8 mouse cellular contexts compared by ENCODE assay signal in the genomic region with DNA sequence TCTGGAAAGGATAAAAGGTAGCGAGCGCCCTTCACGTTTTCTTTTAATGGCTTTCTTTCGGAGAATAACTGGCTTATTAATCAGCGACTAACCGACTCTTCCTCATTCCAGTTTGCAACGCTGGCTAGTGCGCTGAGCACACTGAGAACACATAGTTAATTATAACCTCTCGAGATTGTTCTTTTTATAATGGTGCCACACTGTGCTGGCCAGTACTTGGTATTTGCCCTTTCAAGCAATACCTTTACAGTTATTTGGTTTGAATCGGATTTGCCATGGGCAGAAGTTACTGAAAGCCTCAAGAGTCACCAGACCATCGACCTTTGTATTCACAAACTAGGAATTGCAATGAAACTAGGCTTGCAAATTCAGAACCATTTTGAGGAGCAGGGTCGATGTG. TPM values are rescaled to one million over a fixed set of nuclear protein-coding genes. Genes with fewer than 3 reads are reported as not detected.
DNase-seq lines count a peak whose midpoint lies in the region; ATAC-seq and TF ChIP-seq lines count a peak whose summit lies in the region.

No protein-coding gene starts in this region.

- H3K27me3 ChIP-seq in hindbrain, postnatal 0 days (ENCODE audit: insufficient read depth, low read length): no peaks in the 10 kb centered on the region
- no peaks in the 10 kb centered on the region for H3K27me3 ChIP-seq in midbrain, embryonic 10.5 days (ENCODE audit: low read depth, poor library complexity, severe bottlenecking)

- H3K4me3 ChIP-seq in left cerebral cortex, adult 2 months: peak overlapping the region; percentile 90
- H3K4me3 ChIP-seq in cortical plate, adult 2 months (ENCODE audit: insufficient read depth, low read length): peak overlapping the region; percentile 90
- peak overlapping the region; percentile 83 for H3K4me3 ChIP-seq in hindbrain, postnatal 0 days (ENCODE audit: low read length)
- H3K4me3 ChIP-seq in midbrain, embryonic 10.5 days: peak overlapping the region; percentile 60

- ATAC-seq in hindbrain, postnatal 0 days: no peak

- DNase-seq in left cerebral cortex, adult 2 months (ENCODE audit: extremely low spot score in 1 of 2, low spot score in 2 of 2): no peak
- DNase-seq in left cerebral cortex, postnatal 14 days (ENCODE audit: low spot score in 2 of 2): no peak
- peak; percentile 30 for DNase-seq in hindbrain, postnatal 0 days (ENCODE audit: low spot score)
- no peak for DNase-seq in midbrain, embryonic 10.5 days (ENCODE audit: low spot score)
- no peak for DNase-seq in left cerebral cortex, adult 8-10 months (ENCODE audit: low spot score in 2 of 2)
- no peak for DNase-seq in yolk sac, embryonic 10.5 days (ENCODE audit: low spot score)
- DNase-seq in thymus, postnatal 10 days (ENCODE audit: low spot score in 2 of 2): no peak

- peak overlapping the region; percentile 74 for H3K4me2 ChIP-seq in hindbrain, postnatal 0 days (ENCODE audit: low read depth, low read length)

- intact Hi-C loops in left cerebral cortex, adult 2 months (cut with DNase I): loop anchor here (2.0 kb wide), 2 partner anchors 71 to 89 kb away; no protein-coding TSS in a partner anchor
- intact Hi-C loops in left cerebral cortex, postnatal 14 days (cut with DNase I): no loop called here

- no peaks in the 10 kb centered on the region for H3K9me3 ChIP-seq in hindbrain, postnatal 0 days (ENCODE audit: low read length)
- H3K9me3 ChIP-seq in midbrain, embryonic 10.5 days (replicated peaks): no peaks in the 10 kb centered on the region

- peak overlapping the region; percentile 88 for H3K9ac ChIP-seq in hindbrain, postnatal 0 days (replicated peaks; ENCODE audit: low read length)

- H3K36me3 ChIP-seq in hindbrain, postnatal 0 days (ENCODE audit: insufficient read depth, low read length): peaks cover 7% of the 10 kb centered on the region; the same call in 1 of the 2 replicates
- peaks cover 21% of the 10 kb centered on the region for H3K36me3 ChIP-seq in midbrain, embryonic 10.5 days

- no peak for TF ChIP-seq CTCF in left cerebral cortex, adult 2 months (IDR thresholded peaks at IDR 0.05)
- no peak for TF ChIP-seq CTCF in cortical plate, adult 2 months (IDR thresholded peaks at IDR 0.05; ENCODE audit: extremely low read depth, insufficient read depth, low read length)
- no peak for TF ChIP-seq CTCF in hindbrain, postnatal 0 days (IDR thresholded peaks at IDR 0.05; ENCODE audit: low read depth)

- H3K4me1 ChIP-seq in cortical plate, adult 2 months (ENCODE audit: control insufficient read depth, insufficient read depth, low read length): peaks cover 7% of the 10 kb centered on the region; the same call in 1 of the 2 replicates
- peaks cover 4% of the 10 kb centered on the region; the same call in 1 of the 2 replicates for H3K4me1 ChIP-seq in hindbrain, postnatal 0 days (ENCODE audit: insufficient read depth, low read length)
- H3K4me1 ChIP-seq in midbrain, embryonic 10.5 days: peaks cover 20% of the 10 kb centered on the region

- no peak for TF ChIP-seq POLR2A in cortical plate, adult 2 months (IDR thresholded peaks at IDR 0.05; ENCODE audit: extremely low read depth, insufficient read depth, low read length)

- WGBS in hindbrain, postnatal 0 days: 1% methylated on average over 12 of the region's 12 CpGs
- 2% methylated on average over 12 of the region's 12 CpGs for WGBS in midbrain, embryonic 10.5 days

- H3K27ac ChIP-seq in left cerebral cortex, adult 2 months: peak overlapping the region; percentile 96
- peak overlapping the region; percentile 90; the same call in 1 of the 2 replicates for H3K27ac ChIP-seq in cortical plate, adult 2 months (ENCODE audit: insufficient read depth, low read length)
- peak overlapping the region; percentile 92 for H3K27ac ChIP-seq in hindbrain, postnatal 0 days
- H3K27ac ChIP-seq in midbrain, embryonic 10.5 days (replicated peaks): peak overlapping the region; percentile 98

RNA-seq across cellular contexts. Expression of gene Pet117, which starts 0.7 kb away (rescaled TPM):
- total RNA-seq in left cerebral cortex, adult 2 months (2021): 10 to 100 TPM in 1 of 2 experiments, 1 to 10 TPM in 1; 5.4 to 11.0 TPM
- total RNA-seq in left cerebral cortex, postnatal 14 days (2021): 1 to 10 TPM; 4.7 to 9.4 TPM
- polyA plus RNA-seq in cortical plate, adult 2 months (2012; rRNA removed): 1.0 TPM in 1 of 2 replicates, not detected in the other
- 2.4 TPM in 1 of 2 replicates, not detected in the other for total RNA-seq in hindbrain, postnatal 0 days (2014; rRNA removed)
- polyA plus RNA-seq in hindbrain, postnatal 0 days (2015; fragmentation: Nextera tagmentation; extraction: Ambion mirVana): 2.8 and 3.1 TPM in 2 replicates
- not detected in 2 replicates for polyA plus RNA-seq in midbrain, embryonic 10.5 days (2016; fragmentation: Nextera tagmentation; extraction: Ambion mirVana)
- 10 to 100 TPM in 2 of 4 experiments, 1 to 10 TPM in 2; 6.4 to 10.3 (median 9.2) TPM for total RNA-seq in left cerebral cortex, adult 8-10 months (2022)

RNA-seq across cellular contexts. Expression of gene Kat14, which starts 0.7 kb away (rescaled TPM):
- 10 to 100 TPM; 38.8 to 40.2 TPM for total RNA-seq in left cerebral cortex, adult 2 months (2021)
- total RNA-seq in left cerebral cortex, postnatal 14 days (2021): 10 to 100 TPM; 32.0 to 33.7 TPM
- polyA plus RNA-seq in cortical plate, adult 2 months (2012; rRNA removed): 33.8 and 35.5 TPM in 2 replicates
- total RNA-seq in hindbrain, postnatal 0 days (2014; rRNA removed): 22.7 and 23.5 TPM in 2 replicates
- polyA plus RNA-seq in hindbrain, postnatal 0 days (2015; fragmentation: Nextera tagmentation; extraction: Ambion mirVana): 18.6 and 22.5 TPM in 2 replicates
- 58.9 and 60.1 TPM in 2 replicates for polyA plus RNA-seq in midbrain, embryonic 10.5 days (2016; fragmentation: Nextera tagmentation; extraction: Ambion mirVana)
- total RNA-seq in left cerebral cortex, adult 8-10 months (2022): 10 to 100 TPM; 38.1 to 46.0 (median 42.2) TPM

RNA-seq across cellular contexts. Expression of gene Ovol2, which starts 37.6 kb away (rescaled TPM):
- 10 to 100 TPM; 10.5 to 11.6 TPM for total RNA-seq in left cerebral cortex, adult 2 months (2021)
- total RNA-seq in left cerebral cortex, postnatal 14 days (2021): 1 to 10 TPM; 5.3 to 6.7 TPM
- 15.0 and 16.4 TPM in 2 replicates for polyA plus RNA-seq in cortical plate, adult 2 months (2012; rRNA removed)
- total RNA-seq in hindbrain, postnatal 0 days (2014; rRNA removed): not detected in 2 replicates
- polyA plus RNA-seq in hindbrain, postnatal 0 days (2015; fragmentation: Nextera tagmentation; extraction: Ambion mirVana): 0.09 TPM in 1 of 2 replicates, not detected in the other
- polyA plus RNA-seq in midbrain, embryonic 10.5 days (2016; fragmentation: Nextera tagmentation; extraction: Ambion mirVana): not detected in 2 replicates
- total RNA-seq in left cerebral cortex, adult 8-10 months (2022): 10 to 100 TPM in 3 of 4 experiments, 1 to 10 TPM in 1; 9.8 to 12.3 (median 11.1) TPM
